Mouse (Mus musculus): ENCODE data around the gene H2-Q2. TPM values are rescaled to one million over a fixed set of nuclear protein-coding genes. Genes with fewer than 3 reads are reported as not detected.
"Not testable (repeated sequence)": the region's sequence is repeated elsewhere in the genome, so short reads cannot be mapped to it uniquely, and the experiment has no call there.

Gene H2-Q2
- total RNA-seq (2022), result 1 to 10 TPM in 1 of 4 experiments, under 1 TPM in 2, not detected in 1; 0.64 to 2.6 (median 0.81) TPM

DNA sequence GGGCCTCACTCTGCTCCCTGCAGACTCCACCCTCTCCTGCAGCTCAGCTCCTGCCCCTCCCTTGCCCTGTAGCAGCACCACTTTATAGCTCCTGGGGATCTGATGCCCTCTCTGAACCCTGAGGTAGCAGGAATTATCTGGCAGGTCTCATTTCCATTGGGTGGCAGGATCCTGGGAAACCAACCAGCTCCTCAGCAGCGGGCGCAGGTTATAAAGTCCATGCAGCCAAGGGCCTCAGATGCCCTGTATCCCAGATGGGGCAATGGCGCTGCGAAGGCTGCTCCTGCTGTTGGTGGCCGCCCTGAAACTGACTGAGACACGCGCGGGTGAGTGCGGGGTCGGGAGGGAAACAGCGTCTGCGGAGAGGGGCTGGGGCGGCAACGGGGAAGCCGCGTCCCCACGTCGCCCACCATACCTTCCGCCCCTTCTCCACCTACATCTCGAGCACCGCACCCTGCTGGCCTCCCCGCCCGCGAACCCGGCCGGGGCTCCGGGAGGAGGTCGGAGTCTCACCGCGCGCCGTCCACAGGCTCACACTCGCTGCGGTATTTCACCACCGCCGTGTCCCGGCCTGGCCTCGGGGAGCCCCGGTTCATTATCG is at the start of gene H2-Q2:
H2-Q2 (plus strand) TSS at position 172 of the 601 bp plus-strand sequence.
- no peak for DNase-seq (ENCODE audit: low spot score in 2 of 2)

DNA sequence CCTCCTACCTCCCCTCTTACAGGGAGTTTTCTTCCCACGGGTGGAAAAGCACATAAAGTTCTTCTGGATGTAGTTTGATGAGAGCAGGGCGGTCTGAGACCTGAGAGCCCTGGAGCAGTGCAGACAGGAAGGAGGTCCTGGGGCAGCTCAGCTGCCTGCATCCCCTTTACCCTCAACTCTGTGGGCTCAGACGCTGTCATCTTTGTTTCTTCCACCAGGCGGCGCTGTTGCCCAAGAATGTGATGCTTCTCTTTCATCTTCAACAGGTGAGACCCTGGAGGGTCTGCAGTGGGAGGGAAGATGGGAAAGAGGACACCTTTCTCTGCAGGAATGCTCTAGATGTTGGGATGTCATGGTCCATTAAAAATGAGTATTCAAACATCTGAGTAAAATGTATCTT is 46.2 kb upstream of the H2-Q2 start:
- peak in 1 of 2 experiments; percentile 34 for DNase-seq (ENCODE audit: low spot score in 2 of 2)

DNA sequence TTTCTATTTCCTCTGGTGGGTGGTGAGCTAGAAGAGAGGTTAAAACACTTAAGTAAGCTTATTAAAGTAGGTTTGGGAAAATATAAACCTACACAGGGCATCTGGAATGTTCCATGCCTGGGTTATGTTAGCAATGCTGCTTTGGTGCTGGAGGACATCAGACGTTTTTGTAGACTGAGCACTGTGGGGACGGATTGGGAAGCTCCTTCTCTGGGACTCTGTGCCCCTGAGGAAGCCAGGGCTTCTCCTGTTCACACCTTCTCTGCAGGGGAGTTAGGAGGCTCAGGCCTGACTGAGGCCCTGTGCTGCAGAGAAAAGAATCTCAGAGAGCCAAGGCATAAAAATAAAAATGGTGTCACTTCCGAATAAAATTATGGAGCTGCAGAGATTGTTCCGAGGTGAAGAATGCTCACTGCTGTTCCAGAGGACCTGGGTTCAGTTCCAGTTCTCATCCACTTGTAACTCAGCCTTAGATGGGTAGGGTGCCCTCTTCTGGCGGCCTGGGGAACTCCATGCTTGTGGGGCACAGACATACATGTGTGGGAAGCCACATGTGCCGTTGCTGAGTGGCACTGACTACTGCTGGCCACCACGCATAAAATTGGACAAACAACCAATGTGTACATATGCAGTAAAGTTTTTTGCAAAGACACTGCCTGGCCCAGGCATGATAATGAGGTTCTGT is 41.6 kb upstream of the H2-Q2 start:
- DNase-seq (ENCODE audit: low spot score in 2 of 2), result not testable (repeated sequence)

DNA sequence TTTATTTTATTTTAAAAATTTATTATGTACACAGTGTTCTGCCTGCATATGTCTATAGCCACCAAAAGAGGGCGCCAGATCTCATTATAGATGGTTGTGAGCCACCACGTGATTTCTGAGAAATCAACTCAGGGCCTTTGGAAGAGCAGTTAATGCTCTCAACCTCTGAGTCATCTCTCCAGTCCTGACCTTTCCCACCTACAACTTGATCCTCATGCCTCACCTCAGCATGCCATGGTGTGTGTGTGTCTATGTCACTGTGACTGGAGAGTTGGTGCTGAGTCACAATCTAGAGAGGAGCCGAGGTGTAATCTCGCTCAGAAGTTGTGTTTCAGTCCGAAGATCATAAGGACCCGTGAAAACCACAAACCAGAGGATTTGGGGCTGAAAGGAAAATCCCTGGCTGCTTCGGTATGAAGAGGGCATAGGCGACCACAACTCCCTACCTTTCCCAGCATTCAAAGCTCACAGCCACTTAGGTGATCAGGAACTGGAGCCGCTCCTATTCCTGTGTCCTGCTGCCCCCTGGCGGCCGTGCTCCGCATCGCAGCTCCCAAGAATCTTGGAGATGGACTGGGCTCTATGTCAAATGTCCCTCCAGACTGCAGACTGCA is 40.3 kb upstream of the H2-Q2 start:
- peak; percentile 62 to 87 for DNase-seq (ENCODE audit: low spot score in 2 of 2)

DNA sequence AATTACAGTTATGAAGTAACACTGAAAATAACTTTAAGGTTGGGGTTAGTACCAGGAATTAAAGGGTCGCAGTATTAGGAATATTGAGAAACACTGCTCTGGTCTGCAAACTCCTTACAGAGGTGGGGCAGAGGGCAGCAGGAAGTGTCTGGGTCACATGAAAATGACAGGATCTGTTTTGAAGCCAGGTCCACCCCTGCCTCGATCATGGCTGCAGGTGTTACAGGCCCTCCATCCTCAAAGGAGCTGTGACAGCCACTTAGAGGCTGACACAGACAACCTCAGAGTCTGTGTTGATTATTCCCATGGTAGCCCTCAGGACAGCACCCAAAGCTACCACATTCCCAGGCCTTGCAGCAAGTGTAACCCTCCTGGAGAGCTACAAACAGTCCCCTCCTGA is 38.8 kb upstream of the H2-Q2 start:
- no peak for DNase-seq (ENCODE audit: low spot score in 2 of 2)

GRCm38 (mm10) chr17:35303756-35304350 is 38.2 kb upstream of the H2-Q2 start:
- no peak for DNase-seq (ENCODE audit: low spot score in 2 of 2)

DNA sequence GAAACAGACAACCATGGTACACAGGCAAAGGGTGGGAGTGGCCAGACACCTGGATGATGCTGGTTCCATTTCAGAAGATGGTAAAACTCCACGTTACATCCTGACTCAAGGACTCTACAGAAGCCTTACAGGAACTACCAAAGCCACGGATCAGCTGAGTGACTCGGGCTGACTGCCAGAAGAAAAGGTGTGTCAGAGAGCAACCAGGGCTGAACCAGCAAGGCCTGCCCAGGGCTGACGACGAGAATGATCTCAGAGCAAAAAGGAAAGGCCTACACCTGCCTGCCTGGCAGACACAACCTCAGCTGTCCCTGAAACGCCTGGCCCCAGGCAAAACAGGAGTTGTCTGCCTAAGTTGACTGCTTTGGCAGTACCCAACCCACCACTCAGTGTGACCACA is 37.6 kb upstream of the H2-Q2 start:
- DNase-seq (ENCODE audit: low spot score in 2 of 2), result no peak

- not testable (repeated sequence) for DNase-seq (ENCODE audit: low spot score in 2 of 2)
Observed at GRCm38 (mm10) chr17:35304921-35305320, 37.1 kb upstream of the H2-Q2 start.

DNA sequence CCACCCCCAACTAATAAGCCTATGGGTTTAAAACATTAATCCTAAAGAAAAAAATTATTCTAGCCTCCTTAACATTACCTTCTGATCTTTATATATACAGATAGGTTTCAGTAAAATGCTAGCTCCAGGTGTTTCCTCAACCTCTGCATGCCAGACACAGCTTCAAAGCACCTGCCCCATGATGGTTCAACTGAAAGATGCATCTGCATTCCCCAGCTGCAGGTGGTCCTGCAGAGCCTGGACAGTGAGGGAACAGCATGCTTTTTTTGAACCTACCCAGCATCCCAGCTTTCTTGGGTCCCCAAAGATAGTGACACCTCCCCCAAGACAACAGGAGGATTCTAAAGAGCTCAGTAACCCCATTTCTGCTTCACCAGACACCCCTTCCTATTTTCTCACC is 23.4 kb upstream of the H2-Q2 start:
- DNase-seq (ENCODE audit: low spot score in 2 of 2), result no peak

- DNase-seq (ENCODE audit: low spot score in 2 of 2), result no peak
Observed at GRCm38 (mm10) chr17:35320327-35321081, 21.5 kb upstream of the H2-Q2 start, which contains the start of gene H2-Q1. Gene H2-Q1 (plus strand): TSS chr17:35320405.

GRCm38 (mm10) chr17:35325124-35325523 is 16.9 kb upstream of the H2-Q2 start:
- not testable (repeated sequence) for DNase-seq (ENCODE audit: low spot score in 2 of 2)

GRCm38 (mm10) chr17:35326000-35326399 is 16.0 kb upstream of the H2-Q2 start:
- DNase-seq (ENCODE audit: low spot score in 2 of 2), result not testable (repeated sequence)

DNA sequence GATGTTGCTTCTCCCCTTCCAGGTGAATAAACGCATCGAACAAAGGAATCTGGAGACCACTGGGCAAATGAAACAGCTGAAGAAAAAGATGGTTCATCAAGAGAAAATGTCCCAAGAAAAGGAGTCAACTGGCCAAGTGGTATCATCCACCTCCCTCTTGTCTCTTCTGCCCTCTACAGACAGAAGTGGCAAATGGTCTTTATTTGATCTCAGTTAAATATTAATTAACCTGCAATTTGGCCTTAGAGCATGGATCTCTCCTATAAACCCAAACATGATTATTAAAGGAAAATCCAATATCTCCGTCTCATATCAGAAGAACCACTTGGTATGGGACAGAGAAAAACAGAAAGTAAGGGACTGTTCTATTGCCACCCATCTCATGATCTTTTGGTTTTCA is 12.3 kb upstream of the H2-Q2 start:
- DNase-seq (ENCODE audit: low spot score in 2 of 2), result not testable (repeated sequence)

- DNase-seq (ENCODE audit: low spot score in 2 of 2), result not testable (repeated sequence)
Observed at GRCm38 (mm10) chr17:35331546-35331945, 10.5 kb upstream of the H2-Q2 start.

- DNase-seq (ENCODE audit: low spot score in 2 of 2), result no peak
Observed at GRCm38 (mm10) chr17:35342711-35343476, 852 bp downstream of the H2-Q2 start.

DNA sequence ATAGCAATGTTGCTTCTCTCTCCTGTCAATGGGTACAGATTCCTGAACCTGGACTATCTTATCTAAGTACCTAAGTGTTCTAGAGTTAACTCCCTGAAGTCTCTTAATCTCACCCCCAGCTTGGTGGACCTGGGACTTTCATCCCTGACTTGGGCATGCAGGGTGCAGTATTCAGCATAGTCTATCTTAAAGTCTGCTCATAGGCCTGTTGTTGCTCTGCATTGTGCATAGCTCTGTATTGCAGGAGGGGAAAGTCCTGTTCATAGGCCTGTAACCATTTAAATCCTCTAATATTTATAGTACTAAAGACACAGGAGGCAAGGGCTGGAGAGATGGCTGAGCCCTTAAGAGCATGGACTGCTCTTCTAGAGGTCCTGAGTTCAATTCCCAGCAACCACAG is 5.6 kb downstream of the H2-Q2 start:
- DNase-seq (ENCODE audit: low spot score in 2 of 2), result not testable (repeated sequence)

- DNase-seq (ENCODE audit: low spot score in 2 of 2), result not testable (repeated sequence)
Observed at GRCm38 (mm10) chr17:35353275-35353674, 11.2 kb downstream of the H2-Q2 start.

DNA sequence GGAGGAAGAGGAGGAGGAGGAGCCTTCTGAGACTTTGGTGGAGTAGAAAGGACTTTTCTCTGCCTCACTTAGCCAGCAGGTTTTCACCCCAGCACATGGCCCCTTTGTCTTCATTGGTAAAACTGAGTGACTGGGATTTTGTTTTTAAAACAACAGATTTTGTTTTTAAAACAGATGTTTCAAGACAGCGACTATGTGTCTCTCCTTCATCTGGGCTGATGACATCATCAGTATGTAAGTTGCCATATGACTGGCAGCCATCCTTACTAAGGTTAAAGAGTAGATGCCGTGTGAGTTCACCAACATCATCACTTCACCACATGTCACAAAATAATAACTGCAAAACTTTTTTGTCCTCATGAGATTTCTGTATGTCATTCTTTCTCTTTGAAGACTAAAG is 12.0 kb downstream of the H2-Q2 start:
- no peak for DNase-seq (ENCODE audit: low spot score in 2 of 2)

DNA sequence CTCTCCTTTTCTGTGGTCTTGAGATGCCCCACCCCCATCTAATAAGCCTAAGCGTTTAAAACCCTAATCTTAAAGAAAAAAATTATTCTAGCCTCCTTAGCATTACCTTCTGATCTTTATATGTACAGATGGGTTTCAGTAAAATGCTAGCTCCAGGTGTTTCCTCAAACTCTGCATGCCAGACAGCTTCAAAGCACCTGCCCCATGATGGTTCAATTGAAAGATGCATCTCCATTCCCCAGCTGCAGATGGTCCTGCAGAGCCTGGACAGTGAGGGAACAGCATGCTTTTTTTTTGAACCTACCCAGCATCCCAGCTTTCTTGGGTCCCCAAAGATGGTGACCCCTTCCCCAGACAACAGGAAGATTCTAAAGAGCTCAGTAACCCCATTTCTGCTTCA is 15.0 kb downstream of the H2-Q2 start:
- DNase-seq (ENCODE audit: low spot score in 2 of 2), result no peak

DNA sequence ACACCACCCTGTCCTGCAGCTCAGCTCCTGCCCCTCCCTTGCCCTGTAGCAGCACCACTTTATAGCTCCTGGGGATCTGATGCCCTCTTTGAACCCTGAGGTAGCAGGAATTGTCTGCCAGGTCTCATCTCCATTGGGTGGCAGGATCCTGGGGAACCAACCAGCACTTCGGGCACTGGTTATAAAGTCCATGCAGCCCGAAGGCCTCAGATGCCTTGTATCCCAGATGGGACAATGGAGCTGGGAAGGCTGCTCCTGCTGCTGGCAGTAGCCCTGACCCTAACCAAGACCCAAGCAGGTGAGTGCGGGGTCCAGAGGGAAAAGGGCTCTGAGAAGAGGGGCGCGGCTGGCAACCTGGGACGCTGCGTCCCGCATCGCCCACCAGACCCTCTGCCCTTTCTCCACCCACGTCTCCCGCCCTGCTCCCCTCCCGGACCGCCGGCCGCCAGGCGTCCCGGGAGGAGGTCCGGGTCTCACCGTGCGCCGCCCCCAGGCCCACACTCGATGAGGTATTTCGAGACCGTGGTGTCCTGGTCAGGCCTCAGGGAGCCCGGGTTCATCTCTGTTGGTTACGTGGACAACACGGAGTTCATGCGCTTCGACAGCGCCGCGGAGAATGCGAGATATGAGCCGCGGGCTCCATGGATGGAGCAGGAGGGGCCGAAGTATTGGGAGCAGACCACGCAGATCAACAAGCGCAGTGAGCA is 16.9 kb downstream of the H2-Q2 start:
- no peak for DNase-seq (ENCODE audit: low spot score in 2 of 2)

Measured in layer of hippocampus, adult 8-10 months (tissue).